Mouse (Mus musculus) brain, embryonic 14.5 days (tissue): ENCODE results near the gene Dnajb5.

Source experiments
- CTCF ChIP-seq: fragments of 200-500 bp; IDR thresholded peaks from 2 replicates; pipeline ENCODE4 v1.5.1; 2012; ENCODE audit warnings: inconsistent platforms, mild to moderate bottlenecking, moderate library complexity, borderline replicate concordance; ENCODE audit not compliant: insufficient read depth, insufficient read length; ENCODE audit errors: extremely low read depth
- POLR2A ChIP-seq: fragments of 200-500 bp; IDR thresholded peaks from 2 replicates; pipeline ENCODE4 v1.6.1; 2012; ENCODE audit warnings: mild to moderate bottlenecking, inconsistent platforms, borderline replicate concordance; ENCODE audit not compliant: poor library complexity, insufficient read depth, insufficient read length, severe bottlenecking; ENCODE audit errors: extremely low read depth

- TF ChIP-seq CTCF (no peak), POLR2A (no peak)
These were observed 53.3 kb downstream of the Dnajb5 start for GRCm38 (mm10) chr4:43002756-43003439.
